Mouse (Mus musculus) liver, embryonic 14.5 days (tissue): Measurements from ENCODE around the gene Gm1604a.
"Not testable (repeated sequence)": the region's sequence is repeated elsewhere in the genome, so short reads cannot be mapped to it uniquely, and the experiment has no call there.

Experiments
- CTCF ChIP-seq: IDR thresholded peaks from 2 replicates; pipeline ENCODE4 v1.5.1; 2016; ENCODE audit warnings: antibody characterized with exemption, low read depth, control low read depth
- EP300 ChIP-seq: IDR thresholded peaks from 2 replicates; pipeline ENCODE4 v1.6.1; 2016; ENCODE audit warnings: antibody characterized with exemption, low read depth

DNA sequence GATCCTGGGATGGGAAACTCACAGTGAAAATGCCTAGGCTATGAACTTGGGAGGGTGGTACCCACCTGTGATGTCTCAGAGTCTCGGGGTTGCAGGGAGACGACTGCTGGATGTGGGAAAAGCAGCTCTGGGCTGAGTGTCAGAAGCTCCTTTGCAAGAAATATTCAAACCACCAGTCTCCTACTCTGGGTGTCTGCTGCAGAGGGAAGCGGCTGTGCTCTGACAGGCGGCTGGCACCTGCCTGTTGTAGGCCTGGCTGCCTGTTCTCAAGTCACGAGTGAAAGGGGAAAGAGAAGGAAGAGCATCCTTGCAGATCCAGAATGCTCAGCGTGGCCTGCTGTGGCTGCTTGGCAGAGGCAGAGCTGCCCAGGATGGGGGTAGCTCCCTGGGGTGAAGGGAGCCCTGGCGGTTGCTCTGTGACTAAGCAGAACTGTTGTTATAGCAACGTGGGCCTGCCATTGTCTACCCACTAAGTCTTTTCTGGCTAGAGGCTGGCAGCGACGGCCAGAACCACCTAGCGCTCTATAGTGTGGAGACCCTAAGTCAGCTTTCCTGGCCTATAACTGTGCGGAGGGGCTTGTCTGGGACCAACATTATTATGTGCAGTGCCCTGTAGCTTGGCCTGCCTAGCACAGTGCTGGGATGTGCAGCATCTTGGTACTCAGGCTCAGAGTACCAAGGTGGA lies 72.6 kb downstream of the Gm1604a start:
- not testable (repeated sequence) for TF ChIP-seq CTCF, EP300
